Mouse (Mus musculus) thymus, postnatal 14 days (tissue): ENCODE measurements at regions not wholly inside any gene's neighbourhood (a gene's known extent, or its start where the extent isn't known, plus 50 kb on each side); places are given as distances from the start of the nearest gene placed in this dataset.

Experiments
- DNase-seq: peaks from one replicate; pipeline ENCODE4 v3.0.0; 2021

- no peak for DNase-seq
Observed at GRCm38 (mm10) chr9:41827356-41827755, 296.7 kb downstream of the Sorl1 start.

- no peak for DNase-seq
Observed at GRCm38 (mm10) chr9:41821401-41821800, 302.7 kb downstream of the Sorl1 start.

- no peak for DNase-seq
Observed at GRCm38 (mm10) chr9:41817740-41818461, 306.2 kb downstream of the Sorl1 start.

- DNase-seq, result no peak
Observed at GRCm38 (mm10) chr9:41815921-41816320, 308.2 kb downstream of the Sorl1 start.

- no peak for DNase-seq
Observed at GRCm38 (mm10) chr9:41809291-41809690, 314.8 kb downstream of the Sorl1 start.

GRCm38 (mm10) chr9:41808791-41809190 is 315.3 kb downstream of the Sorl1 start:
- DNase-seq, result no peak

GRCm38 (mm10) chr9:41806289-41806621 is 317.8 kb downstream of the Sorl1 start:
- DNase-seq, result no peak

- no peak for DNase-seq
Observed at GRCm38 (mm10) chr9:41805491-41806288, 318.4 kb downstream of the Sorl1 start.

GRCm38 (mm10) chr9:41804711-41805331 is 319.3 kb downstream of the Sorl1 start:
- no peak for DNase-seq

GRCm38 (mm10) chr9:41803680-41804460 is 320.2 kb downstream of the Sorl1 start:
- no peak for DNase-seq

GRCm38 (mm10) chr9:41801376-41801775 is 322.7 kb downstream of the Sorl1 start:
- no peak for DNase-seq

- DNase-seq, result no peak
Observed at GRCm38 (mm10) chr9:41792830-41793213, 331.3 kb downstream of the Sorl1 start.

- DNase-seq, result no peak
Observed at GRCm38 (mm10) chr9:41792173-41792829, 331.8 kb downstream of the Sorl1 start.

GRCm38 (mm10) chr9:41791501-41792172 is 332.5 kb downstream of the Sorl1 start:
- no peak for DNase-seq

GRCm38 (mm10) chr9:41785131-41785530 is 339.0 kb downstream of the Sorl1 start:
- DNase-seq, result no peak

GRCm38 (mm10) chr9:41772281-41772902 is 351.7 kb downstream of the Sorl1 start:
- no peak for DNase-seq

- DNase-seq, result no peak
Observed at GRCm38 (mm10) chr9:41771276-41771675, 352.8 kb downstream of the Sorl1 start.

GRCm38 (mm10) chr9:41768316-41768715 is 355.8 kb downstream of the Sorl1 start:
- no peak for DNase-seq

- no peak for DNase-seq
Observed at GRCm38 (mm10) chr9:41766533-41766920, 357.6 kb downstream of the Sorl1 start.

GRCm38 (mm10) chr9:41765816-41766532 is 358.1 kb downstream of the Sorl1 start:
- no peak for DNase-seq

- no peak for DNase-seq
Observed at GRCm38 (mm10) chr9:41761050-41761576, 363.0 kb downstream of the Sorl1 start.
